Mouse (Mus musculus) A20 (cell line): ENCODE measurements around the gene Mylpf.

Experiments
- DNase-seq: peaks from one replicate; pipeline ENCODE4 v3.0.0-alpha.2; 2011; ENCODE audit warnings: low read depth, low spot score

Gene Mylpf

GRCm38 (mm10) chr7:127259186-127259905, 50.7 kb downstream of the Mylpf start:
- peak; percentile 55 for DNase-seq

- peak; percentile 98 for DNase-seq
Measured at GRCm38 (mm10) chr7:127260309-127261111, 51.8 kb downstream of the Mylpf start, which contains the start of gene Dctpp1. Dctpp1 (minus strand) TSS chr7:127260709.

- DNase-seq = no peak
Measured at GRCm38 (mm10) chr7:127262218-127262961, 53.7 kb downstream of the Mylpf start.

GRCm38 (mm10) chr7:127263526-127263925, 54.8 kb downstream of the Mylpf start:
- no peak for DNase-seq
